Mouse (Mus musculus) forebrain, embryonic 15.5 days (tissue): Measurements from ENCODE around the gene Fignl2. TPM values are rescaled to one million over a fixed set of nuclear protein-coding genes. Genes with fewer than 3 reads are reported as not detected.

ENCODE experiments used
- ATAC-seq: fragments of 200-750 bp; cut with Nextera tagmentation; replicated peaks from 2 replicates; pipeline ENCODE4 v1.8.0; 2017; ENCODE audit warnings: mild to moderate bottlenecking, moderate TSS enrichment, moderate library complexity
- H3K27ac ChIP-seq: fragments of 300-500 bp; sonication (generic); replicated peaks from 2 replicates; pipeline ENCODE4 v1.5.1; 2015; ENCODE audit warnings: mild to moderate bottlenecking, inconsistent platforms
- H3K27me3 ChIP-seq: fragments of 300-500 bp; sonication (generic); 2 replicates; pipeline ENCODE4 v1.6.1; 2015; ENCODE audit warnings: inconsistent platforms
- H3K36me3 ChIP-seq: fragments of 300-500 bp; sonication (generic); 2 replicates; pipeline ENCODE4 v1.6.1; 2015; ENCODE audit warnings: mild to moderate bottlenecking, inconsistent platforms
- H3K4me1 ChIP-seq: fragments of 300-500 bp; sonication (generic); 2 replicates; pipeline ENCODE4 v1.6.1; 2015; ENCODE audit warnings: inconsistent platforms
- H3K4me2 ChIP-seq: fragments of 300-500 bp; sonication (generic); replicated peaks from 2 replicates; pipeline ENCODE4 v1.6.1; 2015; ENCODE audit warnings: mild to moderate bottlenecking, inconsistent platforms
- H3K4me3 ChIP-seq: fragments of 300-500 bp; sonication (generic); 2 replicates; pipeline ENCODE4 v1.5.1; 2015; ENCODE audit warnings: mild to moderate bottlenecking, inconsistent platforms
- H3K9ac ChIP-seq: fragments of 300-500 bp; sonication (generic); replicated peaks from 2 replicates; pipeline ENCODE4 v1.6.1; 2015; ENCODE audit warnings: mild to moderate bottlenecking, inconsistent platforms
- H3K9me3 ChIP-seq: fragments of 300-500 bp; sonication (generic); 2 replicates; pipeline ENCODE4 v1.6.1; 2016; ENCODE audit warnings: inconsistent platforms
- WGBS: fragments of 180-500 bp; shearing (Covaris S2); methylation state at CpG from one replicate; pipeline ENCODE4 v1.1.7; 2015; ENCODE audit warnings: mixed read lengths; 5-methylcytosine and 5-hydroxymethylcytosine counted together
- polyA plus RNA-seq: library from polyadenylated mRNA; unstranded; fragments of >200 nt; fragmentation: Nextera tagmentation; extraction: Ambion mirVana; gene quantifications from 2 replicates; pipeline ENCODE4 v1.2.1, GENCODE M21; 2015

Gene Fignl2
- polyA plus RNA-seq, 1 experiment from 2014 or later: not detected

DNA sequence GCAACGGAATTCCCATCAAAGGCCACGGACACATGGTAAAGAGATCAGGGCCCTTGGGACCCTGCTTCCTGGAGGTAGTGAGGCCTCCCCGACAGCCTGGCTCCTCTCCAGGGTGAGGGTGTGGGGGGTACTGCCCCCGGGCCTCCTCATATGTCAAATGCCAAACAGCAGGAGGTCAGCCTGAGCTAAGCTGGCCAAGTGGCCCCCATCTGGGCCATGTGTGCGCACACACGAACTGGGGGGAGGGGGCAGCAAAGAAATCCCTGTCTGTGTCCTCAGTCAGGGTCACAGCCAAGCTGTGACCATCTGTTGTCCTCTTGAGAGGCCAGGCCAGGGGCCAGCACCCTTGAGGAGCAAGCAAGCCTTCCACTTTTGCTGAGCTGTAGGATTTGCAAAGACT, 13.3 kb downstream of the Fignl2 start:
- Histone ChIP-seq H3K4me2 (no peak overlapping the region), H3K9me3 (no peaks in the 10 kb centered on the region), H3K27ac (no peak overlapping the region), H3K36me3 (no peaks in the 10 kb centered on the region), H3K4me3 (no peak overlapping the region), H3K4me1 (peaks cover 7% of the 10 kb centered on the region; the same call in 1 of the 2 replicates), H3K9ac (no peak overlapping the region), H3K27me3 (no peaks in the 10 kb centered on the region)
- 37% methylated on average over 6 of the region's 6 CpGs for WGBS
- ATAC-seq: no peak

GRCm38 (mm10) chr15:101060280-101060852, 18.0 kb downstream of the Fignl2 start:
- H3K4me3 ChIP-seq: no peak overlapping the region
- 45% methylated on average over 11 of the region's 11 CpGs for WGBS
- ATAC-seq: no peak
- H3K4me1 ChIP-seq: peaks cover 11% of the 10 kb centered on the region
- no peak overlapping the region for H3K4me2 ChIP-seq
- peaks cover 13% of the 10 kb centered on the region; the same call in 1 of the 2 replicates for H3K27me3 ChIP-seq
- H3K36me3 ChIP-seq: no peaks in the 10 kb centered on the region
- no peak overlapping the region for H3K27ac ChIP-seq
- no peaks in the 10 kb centered on the region for H3K9me3 ChIP-seq
- H3K9ac ChIP-seq: no peak overlapping the region

GRCm38 (mm10) chr15:101059570-101060279, 18.6 kb downstream of the Fignl2 start:
- Histone ChIP-seq H3K4me2 (no peak overlapping the region), H3K27me3 (peaks cover 19% of the 10 kb centered on the region), H3K4me1 (peaks cover 11% of the 10 kb centered on the region), H3K4me3 (no peak overlapping the region), H3K27ac (no peak overlapping the region), H3K36me3 (no peaks in the 10 kb centered on the region), H3K9ac (no peak overlapping the region), H3K9me3 (no peaks in the 10 kb centered on the region)
- no peak for ATAC-seq
- 13% methylated on average over 9 of the region's 9 CpGs for WGBS

DNA sequence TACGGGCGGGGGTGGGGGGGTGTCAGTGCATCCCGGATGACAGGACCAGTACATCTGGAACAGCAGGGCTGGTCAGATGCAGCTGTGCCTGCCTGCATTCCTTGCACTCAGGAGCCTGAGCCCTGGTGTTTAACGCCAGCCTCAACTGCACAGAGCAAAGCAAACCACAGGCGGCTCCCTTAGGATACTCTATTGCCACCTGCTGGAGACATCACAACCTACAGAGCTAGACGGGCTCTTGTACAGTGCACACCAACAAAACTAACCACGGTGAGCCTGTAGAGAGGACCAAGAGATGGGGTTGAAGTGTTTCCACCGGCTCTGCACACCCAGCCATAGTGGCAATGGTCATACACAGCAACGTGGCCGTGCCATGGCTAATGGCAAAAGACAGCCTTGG, 22.1 kb downstream of the Fignl2 start:
- H3K9ac ChIP-seq: no peak overlapping the region
- no peaks in the 10 kb centered on the region for H3K36me3 ChIP-seq
- H3K27me3 ChIP-seq: peaks cover 53% of the 10 kb centered on the region
- WGBS: 46% methylated on average over 10 of the region's 10 CpGs
- no peak overlapping the region for H3K27ac ChIP-seq
- peaks cover 20% of the 10 kb centered on the region for H3K4me1 ChIP-seq
- no peaks in the 10 kb centered on the region for H3K9me3 ChIP-seq
- no peak overlapping the region for H3K4me2 ChIP-seq
- ATAC-seq: peak; percentile 80
- H3K4me3 ChIP-seq: no peak overlapping the region

GRCm38 (mm10) chr15:101054541-101054940, 23.8 kb downstream of the Fignl2 start:
- Histone ChIP-seq H3K4me3 (no peak overlapping the region), H3K4me1 (peaks cover 14% of the 10 kb centered on the region), H3K9me3 (no peaks in the 10 kb centered on the region), H3K27me3 (peaks cover 59% of the 10 kb centered on the region), H3K36me3 (no peaks in the 10 kb centered on the region), H3K4me2 (no peak overlapping the region), H3K27ac (no peak overlapping the region), H3K9ac (no peak overlapping the region)
- ATAC-seq: no peak
- 85% methylated on average over 10 of the region's 10 CpGs for WGBS

GRCm38 (mm10) chr15:101053832-101054459, 24.4 kb downstream of the Fignl2 start:
- H3K27me3 ChIP-seq: peaks cover 60% of the 10 kb centered on the region
- H3K4me2 ChIP-seq: peak overlapping the region; percentile 48
- WGBS: 9% methylated on average over 64 of the region's 65 CpGs
- 0 out of 2 replicates have a peak overlapping the region, but pooled peaks have one; percentile 14 for H3K9ac ChIP-seq
- H3K27ac ChIP-seq: no peak overlapping the region
- peak overlapping the region; percentile 39 for H3K4me3 ChIP-seq
- 0 out of 2 replicates have a peak, but pooled peaks have one; percentile 21 for ATAC-seq
- peaks cover 13% of the 10 kb centered on the region for H3K4me1 ChIP-seq
- no peaks in the 10 kb centered on the region for H3K9me3 ChIP-seq
- no peaks in the 10 kb centered on the region for H3K36me3 ChIP-seq

- H3K9ac ChIP-seq: no peak overlapping the region
- peaks cover 13% of the 10 kb centered on the region for H3K4me1 ChIP-seq
- no peaks in the 10 kb centered on the region for H3K36me3 ChIP-seq
- WGBS: 12% methylated on average over 115 of the region's 120 CpGs
- peaks cover 69% of the 10 kb centered on the region for H3K27me3 ChIP-seq
- H3K4me2 ChIP-seq: peak overlapping the region; percentile 48
- H3K27ac ChIP-seq: no peak overlapping the region
- peak overlapping the region; percentile 39 for H3K4me3 ChIP-seq
- 0 out of 2 replicates have a peak, but pooled peaks have one; percentile 20 for ATAC-seq
- no peaks in the 10 kb centered on the region for H3K9me3 ChIP-seq
These were observed 25.5 kb downstream of the Fignl2 start for GRCm38 (mm10) chr15:101052560-101053501.

DNA sequence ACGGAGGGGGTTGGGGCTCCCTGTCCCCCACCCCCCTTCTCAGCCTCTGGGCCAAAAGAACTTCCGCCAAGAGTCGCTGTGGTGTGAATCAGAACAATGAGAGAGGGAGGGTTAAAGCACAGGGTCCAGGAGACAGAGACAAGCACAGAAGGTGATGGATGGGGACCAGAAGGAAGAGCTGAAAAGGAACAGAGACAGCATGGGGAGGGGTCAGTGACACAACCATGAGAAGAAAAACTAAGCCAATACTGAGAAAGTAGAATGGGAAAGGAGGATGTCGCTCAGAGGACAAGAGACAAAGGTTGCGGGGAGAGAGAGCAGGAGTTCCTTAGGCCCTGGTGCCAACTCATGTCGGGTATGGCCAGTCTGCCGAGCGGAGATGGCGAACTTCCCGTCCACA, 26.5 kb downstream of the Fignl2 start:
- Histone ChIP-seq H3K4me2 (no peak overlapping the region), H3K4me1 (peaks cover 17% of the 10 kb centered on the region), H3K4me3 (no peak overlapping the region), H3K9me3 (no peaks in the 10 kb centered on the region), H3K9ac (no peak overlapping the region), H3K27ac (no peak overlapping the region), H3K27me3 (peaks cover 78% of the 10 kb centered on the region), H3K36me3 (no peaks in the 10 kb centered on the region)
- WGBS: 39% methylated on average over 10 of the region's 10 CpGs
- no peak for ATAC-seq

- Histone ChIP-seq H3K9ac (no peak overlapping the region), H3K9me3 (no peaks in the 10 kb centered on the region), H3K4me3 (no peak overlapping the region), H3K36me3 (no peaks in the 10 kb centered on the region), H3K4me2 (no peak overlapping the region), H3K27me3 (peaks cover 75% of the 10 kb centered on the region), H3K27ac (no peak overlapping the region), H3K4me1 (peaks cover 20% of the 10 kb centered on the region)
- no peak for ATAC-seq
- WGBS: 53% methylated on average over 5 of the region's 5 CpGs
These were observed 29.9 kb downstream of the Fignl2 start for GRCm38 (mm10) chr15:101048338-101048896.

DNA sequence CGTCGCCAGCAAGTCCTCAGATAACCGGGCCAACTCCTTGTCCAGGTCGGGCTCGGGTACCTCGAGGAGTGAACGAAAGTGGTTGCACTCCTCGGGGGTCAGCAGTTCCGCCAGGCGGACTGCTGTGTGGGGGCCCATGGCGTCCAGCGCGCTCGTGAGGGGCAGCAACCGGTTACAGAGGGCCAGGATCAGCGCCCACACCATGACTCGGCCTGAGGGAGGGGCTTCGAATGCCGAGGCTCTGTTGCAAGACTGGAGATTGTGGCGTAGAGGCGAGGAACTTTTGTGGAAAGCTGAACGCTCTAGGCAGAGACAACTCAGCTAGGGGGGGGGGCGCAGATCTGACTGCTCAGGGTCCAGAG, 31.2 kb downstream of the Fignl2 start, which contains the start of gene Gm47841:
TSS of gene Gm47841 (minus strand) at position 204 of the 362 bp plus-strand sequence.
- Histone ChIP-seq H3K4me3 (peak within 1 kb of the TSS; percentile 50), H3K4me1 (peaks cover 15% of the 10 kb centered on the region), H3K9me3 (no peaks in the 10 kb centered on the region), H3K27me3 (peaks cover 63% of the 10 kb centered on the region), H3K9ac (peak within 1 kb of the TSS; percentile 51), H3K4me2 (peak within 1 kb of the TSS; percentile 98), H3K36me3 (no peaks in the 10 kb centered on the region), H3K27ac (no peak within 1 kb of the TSS)
- WGBS: 5% methylated on average over 22 of the region's 23 CpGs
- no peak for ATAC-seq

- 1% methylated on average over 75 of the region's 77 CpGs for WGBS
- peaks cover 58% of the 10 kb centered on the region for H3K27me3 ChIP-seq
- peak; percentile 47; the same call in 1 of the 2 replicates for ATAC-seq
- H3K4me1 ChIP-seq: peaks cover 15% of the 10 kb centered on the region
- H3K36me3 ChIP-seq: no peaks in the 10 kb centered on the region
- no peaks in the 10 kb centered on the region for H3K9me3 ChIP-seq
- peak overlapping the region; percentile 50 for H3K4me3 ChIP-seq
- H3K27ac ChIP-seq: no peak overlapping the region
- H3K4me2 ChIP-seq: peak overlapping the region; percentile 98
- peak overlapping the region; percentile 51 for H3K9ac ChIP-seq
These were observed 31.7 kb downstream of the Fignl2 start for GRCm38 (mm10) chr15:101046527-101047193.
